Mouse (Mus musculus): ENCODE data around the gene Gjb5. TPM values are rescaled to one million over a fixed set of nuclear protein-coding genes. Genes with fewer than 3 reads are reported as not detected.

Gjb5 gene
- polyA plus RNA-seq (2014; fragmentation: Nextera tagmentation; extraction: Ambion mirVana): 0.42 and 0.46 TPM in 2 replicates

GRCm38 (mm10) chr4:127358018-127358417 is at the start of gene Gjb5:
Gene Gjb5 (minus strand): TSS chr4:127358181.
- Histone ChIP-seq H3K4me1 (ENCODE audit: control insufficient read depth, insufficient read depth, low read length) (no peaks in the 10 kb centered on the region), H3K27me3 (ENCODE audit: control insufficient read depth, insufficient read depth, low read length) (no peaks in the 10 kb centered on the region), H3K27ac (ENCODE audit: low read depth, low read length) (no peak within 1 kb of the TSS), H3K4me2 (no peak within 1 kb of the TSS), H3K36me3 (ENCODE audit: control insufficient read depth, insufficient read depth, low read length) (no peaks in the 10 kb centered on the region), H3K4me3 (ENCODE audit: low read depth, low read length) (no peak within 1 kb of the TSS), H3K9ac (ENCODE audit: low read length) (no peak within 1 kb of the TSS), H3K9me3 (ENCODE audit: control insufficient read depth, low read length) (no peaks in the 10 kb centered on the region)
- DNase-seq (ENCODE audit: low spot score, missing footprints) (no peak), ATAC-seq (ENCODE audit: low FRiP score) (no peak)
- WGBS: 26% methylated on average over 5 of the region's 5 CpGs

- Histone ChIP-seq H3K27me3 (ENCODE audit: control insufficient read depth, insufficient read depth, low read length) (no peaks in the 10 kb centered on the region), H3K4me2 (no peak overlapping the region), H3K9ac (ENCODE audit: low read length) (no peak overlapping the region), H3K4me1 (ENCODE audit: control insufficient read depth, insufficient read depth, low read length) (no peaks in the 10 kb centered on the region), H3K4me3 (ENCODE audit: low read depth, low read length) (no peak overlapping the region), H3K36me3 (ENCODE audit: control insufficient read depth, insufficient read depth, low read length) (no peaks in the 10 kb centered on the region), H3K9me3 (ENCODE audit: control insufficient read depth, low read length) (no peaks in the 10 kb centered on the region), H3K27ac (ENCODE audit: low read depth, low read length) (no peak overlapping the region)
- DNase-seq (ENCODE audit: low spot score, missing footprints) (no peak), ATAC-seq (ENCODE audit: low FRiP score) (0 out of 2 replicates have a peak, but pooled peaks have one; percentile 22)
- WGBS: 62% methylated on average over 3 of the region's 3 CpGs
Observed at GRCm38 (mm10) chr4:127402614-127403013, 44.6 kb upstream of the Gjb5 start.

DNA sequence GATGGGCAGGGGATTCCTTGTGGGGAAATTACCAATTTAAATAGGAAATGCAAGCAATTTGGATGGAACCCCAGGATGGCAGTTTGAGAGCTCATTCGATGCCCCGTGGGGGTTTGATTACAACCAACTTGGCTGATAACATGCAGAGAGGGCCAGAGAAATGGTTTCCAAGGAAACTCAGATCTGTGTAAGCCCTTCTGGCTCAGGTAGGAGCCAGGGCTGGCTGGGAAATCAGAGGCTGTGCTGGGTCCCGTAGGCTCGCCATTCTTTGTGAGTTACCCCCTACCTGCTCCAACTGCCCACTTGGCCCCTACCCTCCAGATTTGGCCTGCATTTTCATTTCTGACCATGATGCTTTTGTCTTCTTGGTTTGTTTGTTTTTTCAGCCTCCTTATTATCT is 44.2 kb upstream of the Gjb5 start:
- Histone ChIP-seq H3K4me2 (no peak overlapping the region), H3K27me3 (ENCODE audit: control insufficient read depth, insufficient read depth, low read length) (no peaks in the 10 kb centered on the region), H3K9ac (ENCODE audit: low read length) (no peak overlapping the region), H3K4me1 (ENCODE audit: control insufficient read depth, insufficient read depth, low read length) (no peaks in the 10 kb centered on the region), H3K36me3 (ENCODE audit: control insufficient read depth, insufficient read depth, low read length) (no peaks in the 10 kb centered on the region), H3K4me3 (ENCODE audit: low read depth, low read length) (no peak overlapping the region), H3K9me3 (ENCODE audit: control insufficient read depth, low read length) (no peaks in the 10 kb centered on the region), H3K27ac (ENCODE audit: low read depth, low read length) (no peak overlapping the region)
- ATAC-seq (ENCODE audit: low FRiP score): no peak
- DNase-seq (ENCODE audit: low spot score, missing footprints): no peak
- 76% methylated on average over 4 of the region's 4 CpGs for WGBS

DNA sequence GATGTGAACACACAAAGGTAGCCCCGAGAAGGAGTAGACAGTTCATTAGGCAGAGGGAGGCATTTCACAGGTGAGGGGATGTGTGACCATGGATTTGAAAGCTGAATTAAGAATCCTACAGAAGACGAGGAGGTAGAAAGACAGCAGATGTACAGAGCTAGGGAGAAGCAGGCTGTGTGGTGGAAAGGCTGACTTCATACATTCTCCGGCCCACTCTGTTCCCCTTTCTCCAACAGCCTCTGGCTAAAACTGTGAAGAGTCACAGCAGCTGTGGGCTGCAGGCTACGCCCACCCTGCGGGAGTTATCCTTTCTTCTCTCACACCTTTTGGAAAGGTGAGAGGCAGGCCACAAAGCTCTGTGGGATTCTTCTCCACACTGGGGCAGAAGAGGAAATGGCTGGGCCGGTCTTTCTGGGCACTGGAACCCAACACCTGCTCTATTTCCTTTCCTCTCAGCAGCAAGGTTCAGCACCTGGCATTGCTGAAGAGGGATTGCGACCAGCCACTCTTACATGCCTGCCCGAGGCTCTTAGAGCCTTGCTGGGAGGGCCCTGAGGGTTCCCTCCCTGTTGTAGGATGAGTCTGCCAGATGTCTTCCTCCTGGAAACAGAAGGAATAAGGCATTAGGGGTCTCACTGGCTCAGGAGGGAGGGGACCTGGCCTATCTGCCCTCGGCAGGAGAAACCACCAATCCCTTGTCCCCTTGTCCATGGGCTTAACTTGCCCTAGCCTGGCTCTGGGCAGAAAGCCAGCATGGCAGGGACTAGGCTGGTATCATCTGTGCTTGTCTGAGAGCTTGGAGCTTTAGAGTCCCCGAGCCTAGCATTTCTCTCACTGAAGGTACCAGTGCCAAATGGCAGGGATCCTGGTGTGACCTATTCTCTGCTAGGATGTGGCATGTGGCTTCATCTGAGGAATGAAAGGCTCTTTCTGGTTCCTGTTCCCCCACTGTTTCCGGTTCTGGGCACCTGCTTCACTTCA is 42.5 kb upstream of the Gjb5 start:
- ATAC-seq (ENCODE audit: low FRiP score) (no peak), DNase-seq (ENCODE audit: low spot score, missing footprints) (no peak)
- Histone ChIP-seq H3K9me3 (ENCODE audit: control insufficient read depth, low read length) (no peaks in the 10 kb centered on the region), H3K27me3 (ENCODE audit: control insufficient read depth, insufficient read depth, low read length) (no peaks in the 10 kb centered on the region), H3K27ac (ENCODE audit: low read depth, low read length) (no peak overlapping the region), H3K9ac (ENCODE audit: low read length) (no peak overlapping the region), H3K4me1 (ENCODE audit: control insufficient read depth, insufficient read depth, low read length) (no peaks in the 10 kb centered on the region), H3K4me2 (no peak overlapping the region), H3K36me3 (ENCODE audit: control insufficient read depth, insufficient read depth, low read length) (no peaks in the 10 kb centered on the region), H3K4me3 (ENCODE audit: low read depth, low read length) (no peak overlapping the region)
- WGBS: 76% methylated on average over 11 of the region's 11 CpGs

- H3K36me3 ChIP-seq (ENCODE audit: control insufficient read depth, insufficient read depth, low read length): no peaks in the 10 kb centered on the region
- no peak overlapping the region for H3K4me3 ChIP-seq (ENCODE audit: low read depth, low read length)
- ATAC-seq (ENCODE audit: low FRiP score) (no peak), DNase-seq (ENCODE audit: low spot score, missing footprints) (no peak)
- H3K9me3 ChIP-seq (ENCODE audit: control insufficient read depth, low read length): no peaks in the 10 kb centered on the region
- no peak overlapping the region for H3K4me2 ChIP-seq
- WGBS: 84% methylated on average over 4 of the region's 4 CpGs
- H3K27me3 ChIP-seq (ENCODE audit: control insufficient read depth, insufficient read depth, low read length): no peaks in the 10 kb centered on the region
- no peak overlapping the region for H3K9ac ChIP-seq (ENCODE audit: low read length)
- H3K4me1 ChIP-seq (ENCODE audit: control insufficient read depth, insufficient read depth, low read length): no peaks in the 10 kb centered on the region
- H3K27ac ChIP-seq (ENCODE audit: low read depth, low read length): no peak overlapping the region
Observed at GRCm38 (mm10) chr4:127395591-127395990, 37.6 kb upstream of the Gjb5 start.

DNA sequence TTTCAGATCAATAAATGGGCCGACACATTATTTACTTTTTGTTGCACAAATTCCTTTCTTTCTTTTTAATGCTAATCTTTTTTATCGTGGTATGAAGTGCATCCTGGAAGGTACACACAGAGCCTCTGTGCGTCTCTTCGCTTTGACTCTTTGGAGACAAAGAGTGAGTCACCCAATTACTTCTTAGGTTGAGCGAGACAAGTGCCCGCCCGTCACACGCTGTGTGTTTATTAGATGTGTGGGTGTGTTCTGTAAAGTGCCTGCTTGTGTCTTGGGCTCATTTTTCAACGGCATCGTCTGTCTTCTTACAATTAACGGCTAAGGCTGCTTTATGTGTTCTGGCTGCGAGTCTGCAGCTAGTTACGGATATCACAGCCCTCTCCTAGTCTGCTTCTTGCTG is 31.7 kb upstream of the Gjb5 start:
- 86% methylated on average over 13 of the region's 13 CpGs for WGBS
- no peaks in the 10 kb centered on the region for H3K36me3 ChIP-seq (ENCODE audit: control insufficient read depth, insufficient read depth, low read length)
- no peak for ATAC-seq (ENCODE audit: low FRiP score)
- H3K4me1 ChIP-seq (ENCODE audit: control insufficient read depth, insufficient read depth, low read length): no peaks in the 10 kb centered on the region
- no peak overlapping the region for H3K4me3 ChIP-seq (ENCODE audit: low read depth, low read length)
- H3K9me3 ChIP-seq (ENCODE audit: control insufficient read depth, low read length): no peaks in the 10 kb centered on the region
- no peak overlapping the region for H3K4me2 ChIP-seq
- no peak overlapping the region for H3K27ac ChIP-seq (ENCODE audit: low read depth, low read length)
- no peaks in the 10 kb centered on the region for H3K27me3 ChIP-seq (ENCODE audit: control insufficient read depth, insufficient read depth, low read length)
- H3K9ac ChIP-seq (ENCODE audit: low read length): no peak overlapping the region
- DNase-seq (ENCODE audit: low spot score, missing footprints): no peak

GRCm38 (mm10) chr4:127377344-127377743 is 19.4 kb upstream of the Gjb5 start:
- H3K36me3 ChIP-seq (ENCODE audit: control insufficient read depth, insufficient read depth, low read length): no peaks in the 10 kb centered on the region
- no peak overlapping the region for H3K9ac ChIP-seq (ENCODE audit: low read length)
- no peak overlapping the region for H3K27ac ChIP-seq (ENCODE audit: low read depth, low read length)
- H3K4me1 ChIP-seq (ENCODE audit: control insufficient read depth, insufficient read depth, low read length): no peaks in the 10 kb centered on the region
- no peak for DNase-seq (ENCODE audit: low spot score, missing footprints)
- H3K9me3 ChIP-seq (ENCODE audit: control insufficient read depth, low read length): no peaks in the 10 kb centered on the region
- no peak overlapping the region for H3K4me2 ChIP-seq
- 32% methylated on average over 4 of the region's 4 CpGs for WGBS
- no peak overlapping the region for H3K4me3 ChIP-seq (ENCODE audit: low read depth, low read length)
- ATAC-seq (ENCODE audit: low FRiP score): no peak
- no peaks in the 10 kb centered on the region for H3K27me3 ChIP-seq (ENCODE audit: control insufficient read depth, insufficient read depth, low read length)

- no peak overlapping the region for H3K9ac ChIP-seq (ENCODE audit: low read length)
- H3K4me3 ChIP-seq (ENCODE audit: low read depth, low read length): no peak overlapping the region
- no peaks in the 10 kb centered on the region for H3K9me3 ChIP-seq (ENCODE audit: control insufficient read depth, low read length)
- no peak for ATAC-seq (ENCODE audit: low FRiP score)
- no peak for DNase-seq (ENCODE audit: low spot score, missing footprints)
- H3K27ac ChIP-seq (ENCODE audit: low read depth, low read length): no peak overlapping the region
- H3K36me3 ChIP-seq (ENCODE audit: control insufficient read depth, insufficient read depth, low read length): no peaks in the 10 kb centered on the region
- 88% methylated on average over 17 of the region's 17 CpGs for WGBS
- no peaks in the 10 kb centered on the region for H3K4me1 ChIP-seq (ENCODE audit: control insufficient read depth, insufficient read depth, low read length)
- H3K27me3 ChIP-seq (ENCODE audit: control insufficient read depth, insufficient read depth, low read length): no peaks in the 10 kb centered on the region
- no peak overlapping the region for H3K4me2 ChIP-seq
Observed at GRCm38 (mm10) chr4:127375541-127376177, 17.7 kb upstream of the Gjb5 start.

DNA sequence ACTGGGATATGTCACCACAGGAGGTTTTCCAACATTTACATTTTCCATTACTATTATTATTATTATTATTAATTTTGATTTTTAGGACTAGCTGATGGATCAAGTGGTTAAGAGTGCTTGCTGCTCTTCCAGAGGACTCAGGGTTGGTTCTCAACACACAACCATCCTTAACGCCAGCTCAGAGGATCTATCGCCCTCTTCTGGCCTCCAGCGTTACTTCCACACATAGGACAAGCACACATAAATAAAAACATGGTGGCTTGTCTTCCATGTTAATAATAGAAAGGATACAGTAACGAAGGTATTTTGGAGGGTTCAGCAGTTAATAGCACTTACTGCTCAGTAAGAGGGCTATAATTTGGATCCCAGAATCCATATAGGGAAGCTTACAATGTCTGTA is 16.7 kb upstream of the Gjb5 start:
- 77% methylated on average over 4 of the region's 4 CpGs for WGBS
- Histone ChIP-seq H3K9ac (ENCODE audit: low read length) (no peak overlapping the region), H3K4me1 (ENCODE audit: control insufficient read depth, insufficient read depth, low read length) (no peaks in the 10 kb centered on the region), H3K4me3 (ENCODE audit: low read depth, low read length) (no peak overlapping the region), H3K4me2 (no peak overlapping the region), H3K27ac (ENCODE audit: low read depth, low read length) (no peak overlapping the region), H3K9me3 (ENCODE audit: control insufficient read depth, low read length) (no peaks in the 10 kb centered on the region), H3K36me3 (ENCODE audit: control insufficient read depth, insufficient read depth, low read length) (no peaks in the 10 kb centered on the region), H3K27me3 (ENCODE audit: control insufficient read depth, insufficient read depth, low read length) (no peaks in the 10 kb centered on the region)
- DNase-seq (ENCODE audit: low spot score, missing footprints) (no peak), ATAC-seq (ENCODE audit: low FRiP score) (no peak)
